Mouse (Mus musculus): ENCODE results near the gene Tmem63c.

GRCm38 (mm10) chr12:87130224-87130623 lies 109.1 kb downstream of the Tmem63c start:
- TF ChIP-seq SIN3A (IDR thresholded peaks at IDR 0.05; ENCODE audit: low read length) (no peak), POLR2A (IDR thresholded peaks at IDR 0.05; ENCODE audit: control insufficient read depth in 1 of 2, insufficient read depth in 1 of 2, low read depth in 1 of 2, low read length in 2 of 2, poor library complexity in 1 of 2) (no peak), MAX (IDR thresholded peaks at IDR 0.05; ENCODE audit: low read length) (no peak), MAFK (IDR thresholded peaks at IDR 0.05; ENCODE audit: borderline replicate concordance, low read depth, low read length) (no peak), TCF12 (IDR thresholded peaks at IDR 0.05; ENCODE audit: low read depth, low read length) (no peak), E2F4 (IDR thresholded peaks at IDR 0.05; ENCODE audit: borderline replicate concordance, low read depth, low read length) (no peak), CTCF (IDR thresholded peaks at IDR 0.05 in 2 of 3, conservative IDR thresholded peaks at IDR 0.05 in 1 of 3; ENCODE audit: control insufficient read depth in 1 of 3, insufficient read depth in 1 of 3, low read depth in 2 of 3, low read length in 3 of 3, poor library complexity in 1 of 3, severe bottlenecking in 1 of 3) (no peak), EP300 (IDR thresholded peaks at IDR 0.05; ENCODE audit: low read depth in 1 of 2, low read length in 2 of 2) (no peak), RCOR1 (IDR thresholded peaks at IDR 0.05; ENCODE audit: low read depth, low read length) (no peak), USF1 (IDR thresholded peaks at IDR 0.05; ENCODE audit: low read depth, low read length) (no peak), HCFC1 (IDR thresholded peaks at IDR 0.05; ENCODE audit: low read depth, low read length) (no peak), NELFE (IDR thresholded peaks at IDR 0.05; ENCODE audit: low read depth, low read length) (no peak), TBP (IDR thresholded peaks at IDR 0.05; ENCODE audit: low read depth, low read length) (no peak)

Data from MEL (cell line).